Mouse (Mus musculus) adrenal gland (tissue): ENCODE results near the gene Olfr750.

Experiments
- intact Hi-C: fragments of 180-260 bp; cut with DNase I; formaldehyde crosslinking; loops from one replicate; pipeline ENCODE4 v1.15.1; 2025

The Olfr750 gene

GRCm38 (mm10) chr14:51036214-51036613, 38.0 kb downstream of the Olfr750 start:
- intact Hi-C loops = no loop called here

GRCm38 (mm10) chr14:51035206-51035605, 39.0 kb downstream of the Olfr750 start:
- intact Hi-C loops = no loop called here

- intact Hi-C loops = loop anchor here (5.0 kb wide), 1 partner anchor 75 kb away; no protein-coding TSS in a partner anchor
Measured at GRCm38 (mm10) chr14:51027387-51028155, 46.7 kb downstream of the Olfr750 start.

- intact Hi-C loops = loop anchor here (1.0 to 5.0 kb wide), 2 partner anchors 37 to 76 kb away; no protein-coding TSS in a partner anchor
Measured at GRCm38 (mm10) chr14:51026391-51027133, 47.7 kb downstream of the Olfr750 start.

- intact Hi-C loops = loop anchor here (5.0 kb wide), 1 partner anchor 77 kb away; no protein-coding TSS in a partner anchor
Measured at GRCm38 (mm10) chr14:51024820-51025219, 49.4 kb downstream of the Olfr750 start.

- intact Hi-C loops = no loop called here
Measured at GRCm38 (mm10) chr14:51023457-51023856, 50.8 kb downstream of the Olfr750 start.

- intact Hi-C loops = no loop called here
Measured at GRCm38 (mm10) chr14:51017256-51017655, 57.0 kb downstream of the Olfr750 start.
